Mouse (Mus musculus): ENCODE measurements at regions not wholly inside any gene's neighbourhood (a gene's known extent, or its start where the extent isn't known, plus 50 kb on each side); places are given as distances from the start of the nearest gene placed in this dataset.

DNA sequence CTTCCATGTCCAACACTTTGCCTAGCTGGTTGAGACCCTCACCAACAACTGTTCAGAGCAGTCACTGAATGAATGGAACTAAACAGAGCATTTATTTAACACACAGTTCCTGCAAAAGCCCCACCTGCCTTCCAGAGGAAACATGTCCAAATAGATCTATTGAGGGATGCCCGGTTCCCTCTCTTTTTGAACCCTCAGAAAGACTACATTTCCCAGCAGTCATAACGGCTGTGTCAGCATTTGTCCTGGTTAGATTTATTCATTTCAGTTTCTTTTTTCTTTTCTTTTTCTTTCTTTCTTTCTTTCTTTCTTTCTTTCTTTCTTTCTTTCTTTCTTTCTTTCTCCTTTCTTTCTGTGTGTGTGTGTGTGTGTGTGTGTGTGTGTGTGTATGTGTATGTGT is 232.1 kb downstream of the Bcl11b start:
- Histone ChIP-seq H3K4me3 (ENCODE audit: low read depth, low read length) (no peak overlapping the region), H3K9ac (ENCODE audit: low read depth, low read length) (no peak overlapping the region), H3K4me1 (replicated peaks; ENCODE audit: control insufficient read depth, insufficient read depth, low read length) (no peaks in the 10 kb centered on the region), H3K36me3 (ENCODE audit: control insufficient read depth, insufficient read depth, low read length) (no peaks in the 10 kb centered on the region), H3K4me2 (no peak overlapping the region), H3K9me3 (ENCODE audit: control insufficient read depth, low read length) (no peaks in the 10 kb centered on the region), H3K27ac (ENCODE audit: low read depth, low read length) (no peak overlapping the region), H3K27me3 (replicated peaks; ENCODE audit: control insufficient read depth, insufficient read depth, low read length) (no peaks in the 10 kb centered on the region)
- no peak for ATAC-seq (replicated peaks; ENCODE audit: low FRiP score)
- 67% methylated on average over 2 of the region's 2 CpGs for WGBS
- no peak for DNase-seq (ENCODE audit: low spot score)

DNA sequence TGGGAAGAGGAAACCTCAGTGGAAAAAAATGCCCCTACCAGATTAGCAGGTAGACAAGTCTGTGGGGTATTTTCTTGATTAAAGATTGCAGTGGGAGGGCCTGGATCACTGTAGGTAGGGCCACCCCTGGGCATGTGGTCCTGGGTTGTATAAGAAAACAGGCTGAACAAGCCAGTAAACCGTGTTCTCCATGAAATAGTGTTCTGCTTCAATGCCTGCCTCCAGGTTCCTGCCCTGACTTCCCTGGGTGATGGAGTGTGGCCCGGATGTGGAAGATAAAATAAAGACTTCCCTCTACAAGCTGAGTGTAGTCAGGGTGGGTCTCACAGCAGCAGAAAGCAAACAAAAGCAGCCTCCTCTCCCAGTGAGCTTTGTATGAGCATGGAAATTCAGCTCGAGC is 231.6 kb downstream of the Bcl11b start:
- 47% methylated on average over 3 of the region's 3 CpGs for WGBS
- Histone ChIP-seq H3K4me1 (replicated peaks; ENCODE audit: control insufficient read depth, insufficient read depth, low read length) (no peaks in the 10 kb centered on the region), H3K4me3 (ENCODE audit: low read depth, low read length) (no peak overlapping the region), H3K4me2 (no peak overlapping the region), H3K9ac (ENCODE audit: low read depth, low read length) (no peak overlapping the region), H3K36me3 (ENCODE audit: control insufficient read depth, insufficient read depth, low read length) (no peaks in the 10 kb centered on the region), H3K27me3 (replicated peaks; ENCODE audit: control insufficient read depth, insufficient read depth, low read length) (no peaks in the 10 kb centered on the region), H3K27ac (ENCODE audit: low read depth, low read length) (no peak overlapping the region), H3K9me3 (ENCODE audit: control insufficient read depth, low read length) (no peaks in the 10 kb centered on the region)
- DNase-seq (ENCODE audit: low spot score) (no peak), ATAC-seq (replicated peaks; ENCODE audit: low FRiP score) (no peak)

GRCm38 (mm10) chr12:107778046-107778445 is 225.4 kb downstream of the Bcl11b start:
- H3K9ac ChIP-seq (ENCODE audit: low read depth, low read length): no peak overlapping the region
- ATAC-seq (replicated peaks; ENCODE audit: low FRiP score): no peak
- H3K4me3 ChIP-seq (ENCODE audit: low read depth, low read length): no peak overlapping the region
- no peak for DNase-seq (ENCODE audit: low spot score)
- no peaks in the 10 kb centered on the region for H3K27me3 ChIP-seq (replicated peaks; ENCODE audit: control insufficient read depth, insufficient read depth, low read length)
- 58% methylated on average over 9 of the region's 9 CpGs for WGBS
- no peak overlapping the region for H3K4me2 ChIP-seq
- H3K9me3 ChIP-seq (ENCODE audit: control insufficient read depth, low read length): no peaks in the 10 kb centered on the region
- no peaks in the 10 kb centered on the region for H3K36me3 ChIP-seq (ENCODE audit: control insufficient read depth, insufficient read depth, low read length)
- no peak overlapping the region for H3K27ac ChIP-seq (ENCODE audit: low read depth, low read length)
- H3K4me1 ChIP-seq (replicated peaks; ENCODE audit: control insufficient read depth, insufficient read depth, low read length): no peaks in the 10 kb centered on the region

DNA sequence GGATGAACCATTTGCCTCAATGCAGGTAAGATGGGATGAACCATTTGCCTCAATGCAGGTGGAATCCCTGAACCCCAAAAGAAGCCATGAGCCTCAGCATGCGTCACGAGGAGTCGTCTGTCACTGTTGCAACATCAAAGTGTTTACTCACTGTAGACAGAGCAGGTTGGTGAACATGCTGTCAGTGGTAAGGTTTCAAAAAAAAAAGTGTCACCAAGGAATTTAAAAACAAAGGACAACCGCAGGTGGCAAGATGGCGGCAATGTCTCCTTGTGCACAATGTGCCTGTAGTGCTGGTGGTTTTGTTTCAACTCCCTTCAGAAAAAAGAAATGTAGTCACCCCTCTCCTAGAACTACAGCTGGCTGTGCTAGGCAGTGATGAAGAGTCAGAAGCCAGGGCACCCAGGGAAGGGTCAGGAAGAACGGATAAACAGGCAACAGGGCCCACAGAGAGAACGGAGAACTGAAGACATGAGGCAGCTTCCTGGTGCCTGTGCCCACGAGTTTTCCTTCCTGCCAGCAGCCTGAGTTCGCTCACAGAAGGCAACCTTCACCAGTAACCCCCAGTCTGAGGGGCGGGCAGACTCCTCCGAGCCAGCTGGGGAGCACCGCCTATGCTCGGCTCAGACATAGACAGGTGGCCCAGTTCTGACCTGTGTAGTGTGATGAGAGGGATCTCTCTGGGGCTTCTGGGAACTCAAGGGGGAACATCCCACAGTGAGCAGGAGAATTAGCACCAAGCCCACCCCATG is 223.9 kb downstream of the Bcl11b start:
- WGBS: 78% methylated on average over 13 of the region's 13 CpGs
- Histone ChIP-seq H3K9me3 (ENCODE audit: control insufficient read depth, low read length) (no peaks in the 10 kb centered on the region), H3K27me3 (replicated peaks; ENCODE audit: control insufficient read depth, insufficient read depth, low read length) (no peaks in the 10 kb centered on the region), H3K36me3 (ENCODE audit: control insufficient read depth, insufficient read depth, low read length) (no peaks in the 10 kb centered on the region), H3K27ac (ENCODE audit: low read depth, low read length) (no peak overlapping the region), H3K4me3 (ENCODE audit: low read depth, low read length) (no peak overlapping the region), H3K9ac (ENCODE audit: low read depth, low read length) (no peak overlapping the region), H3K4me1 (replicated peaks; ENCODE audit: control insufficient read depth, insufficient read depth, low read length) (no peaks in the 10 kb centered on the region), H3K4me2 (no peak overlapping the region)
- DNase-seq (ENCODE audit: low spot score) (no peak), ATAC-seq (replicated peaks; ENCODE audit: low FRiP score) (no peak)

- Histone ChIP-seq H3K9me3 (ENCODE audit: control insufficient read depth, low read length) (no peaks in the 10 kb centered on the region), H3K36me3 (ENCODE audit: control insufficient read depth, insufficient read depth, low read length) (no peaks in the 10 kb centered on the region), H3K4me2 (no peak overlapping the region), H3K9ac (ENCODE audit: low read depth, low read length) (no peak overlapping the region), H3K27me3 (replicated peaks; ENCODE audit: control insufficient read depth, insufficient read depth, low read length) (no peaks in the 10 kb centered on the region), H3K4me3 (ENCODE audit: low read depth, low read length) (no peak overlapping the region), H3K4me1 (replicated peaks; ENCODE audit: control insufficient read depth, insufficient read depth, low read length) (no peaks in the 10 kb centered on the region), H3K27ac (ENCODE audit: low read depth, low read length) (no peak overlapping the region)
- DNase-seq (ENCODE audit: low spot score) (no peak), ATAC-seq (replicated peaks; ENCODE audit: low FRiP score) (no peak)
- 79% methylated on average over 3 of the region's 3 CpGs for WGBS
Measured at GRCm38 (mm10) chr12:107782147-107782546, 221.3 kb downstream of the Bcl11b start.

DNA sequence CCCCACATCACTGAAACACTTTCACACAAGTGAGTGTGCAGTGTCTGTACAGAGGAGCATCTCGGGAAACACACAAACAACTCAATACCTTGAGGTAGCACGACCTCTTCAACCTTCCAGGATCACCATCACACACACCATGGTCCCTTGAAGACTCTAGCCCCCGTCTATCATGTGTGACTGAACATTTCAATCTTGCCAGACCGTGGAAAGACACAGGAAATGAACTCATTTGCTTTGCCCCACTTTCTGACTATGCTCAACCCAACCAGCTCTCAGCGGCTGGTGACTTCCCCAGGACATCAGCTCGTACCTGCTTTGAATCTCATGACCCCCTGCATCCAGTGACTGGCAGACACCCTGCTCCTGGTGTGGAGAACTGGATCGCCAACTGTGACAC is 219.6 kb downstream of the Bcl11b start:
- no peaks in the 10 kb centered on the region for H3K9me3 ChIP-seq (ENCODE audit: control insufficient read depth, low read length)
- H3K36me3 ChIP-seq (ENCODE audit: control insufficient read depth, insufficient read depth, low read length): no peaks in the 10 kb centered on the region
- 73% methylated on average over 7 of the region's 7 CpGs for WGBS
- H3K4me3 ChIP-seq (ENCODE audit: low read depth, low read length): no peak overlapping the region
- no peak overlapping the region for H3K9ac ChIP-seq (ENCODE audit: low read depth, low read length)
- H3K27me3 ChIP-seq (replicated peaks; ENCODE audit: control insufficient read depth, insufficient read depth, low read length): no peaks in the 10 kb centered on the region
- DNase-seq (ENCODE audit: low spot score) (no peak), ATAC-seq (replicated peaks; ENCODE audit: low FRiP score) (no peak)
- H3K4me2 ChIP-seq: no peak overlapping the region
- no peak overlapping the region for H3K27ac ChIP-seq (ENCODE audit: low read depth, low read length)
- H3K4me1 ChIP-seq (replicated peaks; ENCODE audit: control insufficient read depth, insufficient read depth, low read length): no peaks in the 10 kb centered on the region

DNA sequence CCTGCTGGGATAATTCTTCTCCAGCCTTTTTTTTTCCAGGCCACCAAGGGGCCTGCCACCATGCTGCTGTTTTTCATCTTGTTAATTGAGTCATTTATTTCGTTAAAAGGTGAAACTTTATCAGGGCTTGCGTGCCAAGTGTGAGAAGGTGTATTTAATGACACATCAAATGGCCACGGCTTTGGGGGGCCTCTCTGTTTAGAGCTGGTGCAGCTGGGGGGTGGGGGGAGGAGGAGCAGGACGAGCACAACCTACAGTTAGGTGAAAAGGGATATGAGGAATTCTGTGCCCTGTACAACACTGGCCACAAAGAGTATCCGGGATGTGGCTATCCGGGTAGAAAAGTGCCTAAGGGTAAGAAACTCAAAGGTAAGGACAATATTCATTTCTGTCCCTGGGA is 213.6 kb downstream of the Bcl11b start:
- DNase-seq (ENCODE audit: low spot score) (no peak), ATAC-seq (replicated peaks; ENCODE audit: low FRiP score) (no peak)
- H3K36me3 ChIP-seq (ENCODE audit: control insufficient read depth, insufficient read depth, low read length): no peaks in the 10 kb centered on the region
- 37% methylated on average over 6 of the region's 6 CpGs for WGBS
- no peaks in the 10 kb centered on the region for H3K4me1 ChIP-seq (replicated peaks; ENCODE audit: control insufficient read depth, insufficient read depth, low read length)
- no peaks in the 10 kb centered on the region for H3K9me3 ChIP-seq (ENCODE audit: control insufficient read depth, low read length)
- H3K27me3 ChIP-seq (replicated peaks; ENCODE audit: control insufficient read depth, insufficient read depth, low read length): no peaks in the 10 kb centered on the region
- H3K4me2 ChIP-seq: no peak overlapping the region
- no peak overlapping the region for H3K27ac ChIP-seq (ENCODE audit: low read depth, low read length)
- no peak overlapping the region for H3K9ac ChIP-seq (ENCODE audit: low read depth, low read length)
- no peak overlapping the region for H3K4me3 ChIP-seq (ENCODE audit: low read depth, low read length)

- Histone ChIP-seq H3K9me3 (ENCODE audit: control insufficient read depth, low read length) (no peaks in the 10 kb centered on the region), H3K9ac (ENCODE audit: low read depth, low read length) (no peak overlapping the region), H3K4me3 (ENCODE audit: low read depth, low read length) (no peak overlapping the region), H3K27ac (ENCODE audit: low read depth, low read length) (no peak overlapping the region), H3K27me3 (replicated peaks; ENCODE audit: control insufficient read depth, insufficient read depth, low read length) (no peaks in the 10 kb centered on the region), H3K36me3 (ENCODE audit: control insufficient read depth, insufficient read depth, low read length) (no peaks in the 10 kb centered on the region), H3K4me2 (no peak overlapping the region), H3K4me1 (replicated peaks; ENCODE audit: control insufficient read depth, insufficient read depth, low read length) (no peaks in the 10 kb centered on the region)
- DNase-seq (ENCODE audit: low spot score) (no peak), ATAC-seq (replicated peaks; ENCODE audit: low FRiP score) (no peak)
- 90% methylated on average over 5 of the region's 5 CpGs for WGBS
Measured at GRCm38 (mm10) chr12:107800296-107800695, 203.1 kb downstream of the Bcl11b start.

GRCm38 (mm10) chr12:107807634-107808033 is 195.8 kb downstream of the Bcl11b start:
- Histone ChIP-seq H3K9me3 (ENCODE audit: control insufficient read depth, low read length) (no peaks in the 10 kb centered on the region), H3K4me3 (ENCODE audit: low read depth, low read length) (no peak overlapping the region), H3K9ac (ENCODE audit: low read depth, low read length) (no peak overlapping the region), H3K4me2 (no peak overlapping the region), H3K27ac (ENCODE audit: low read depth, low read length) (no peak overlapping the region), H3K4me1 (replicated peaks; ENCODE audit: control insufficient read depth, insufficient read depth, low read length) (no peaks in the 10 kb centered on the region), H3K36me3 (ENCODE audit: control insufficient read depth, insufficient read depth, low read length) (no peaks in the 10 kb centered on the region), H3K27me3 (replicated peaks; ENCODE audit: control insufficient read depth, insufficient read depth, low read length) (peaks cover 8% of the 10 kb centered on the region; the same call in 1 of the 2 replicates)
- 16% methylated on average over 11 of the region's 11 CpGs for WGBS
- DNase-seq (ENCODE audit: low spot score) (no peak), ATAC-seq (replicated peaks; ENCODE audit: low FRiP score) (no peak)

Data from liver, embryonic 11.5 days (tissue).